Mouse (Mus musculus) adrenal gland, postnatal 14 days (tissue): ENCODE measurements at regions not wholly inside any gene's neighbourhood (a gene's known extent, or its start where the extent isn't known, plus 50 kb on each side); places are given as distances from the start of the nearest gene placed in this dataset.

ENCODE experiments used
- DNase-seq: peaks from one replicate; pipeline ENCODE4 v3.0.0; 2021; ENCODE audit warnings: mixed read lengths

GRCm38 (mm10) chr5:126023906-126024305 lies 492.3 kb downstream of the Tmem132b start:
- DNase-seq: no peak

GRCm38 (mm10) chr5:126034846-126035245 lies 503.3 kb downstream of the Tmem132b start:
- DNase-seq: no peak

- no peak for DNase-seq
Observed at GRCm38 (mm10) chr5:126036686-126037085, 505.1 kb downstream of the Tmem132b start.

- DNase-seq: no peak
Observed at GRCm38 (mm10) chr5:126045761-126046160, 514.2 kb downstream of the Tmem132b start.

DNA sequence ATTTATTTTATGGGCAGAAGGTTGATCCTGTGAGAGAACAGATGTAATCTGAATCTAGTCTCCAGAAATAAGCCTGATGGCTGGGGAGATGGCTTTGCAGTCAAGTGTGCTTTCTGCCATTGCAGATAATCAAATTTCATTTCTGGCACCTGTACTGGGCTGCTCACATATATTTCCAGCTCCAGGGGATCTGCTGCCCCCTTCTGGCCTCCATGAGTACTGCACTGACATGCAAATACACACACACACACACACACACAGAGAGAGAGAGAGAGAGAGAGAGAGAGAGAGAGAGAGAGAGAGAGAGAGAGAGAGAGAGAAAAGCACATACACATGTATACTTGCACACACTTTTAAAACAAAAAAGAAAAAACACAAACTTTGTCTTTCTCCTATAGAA lies 532.1 kb downstream of the Tmem132b start:
- no peak for DNase-seq

- DNase-seq: no peak
Observed at GRCm38 (mm10) chr5:126079281-126079838, 547.8 kb downstream of the Tmem132b start.

DNA sequence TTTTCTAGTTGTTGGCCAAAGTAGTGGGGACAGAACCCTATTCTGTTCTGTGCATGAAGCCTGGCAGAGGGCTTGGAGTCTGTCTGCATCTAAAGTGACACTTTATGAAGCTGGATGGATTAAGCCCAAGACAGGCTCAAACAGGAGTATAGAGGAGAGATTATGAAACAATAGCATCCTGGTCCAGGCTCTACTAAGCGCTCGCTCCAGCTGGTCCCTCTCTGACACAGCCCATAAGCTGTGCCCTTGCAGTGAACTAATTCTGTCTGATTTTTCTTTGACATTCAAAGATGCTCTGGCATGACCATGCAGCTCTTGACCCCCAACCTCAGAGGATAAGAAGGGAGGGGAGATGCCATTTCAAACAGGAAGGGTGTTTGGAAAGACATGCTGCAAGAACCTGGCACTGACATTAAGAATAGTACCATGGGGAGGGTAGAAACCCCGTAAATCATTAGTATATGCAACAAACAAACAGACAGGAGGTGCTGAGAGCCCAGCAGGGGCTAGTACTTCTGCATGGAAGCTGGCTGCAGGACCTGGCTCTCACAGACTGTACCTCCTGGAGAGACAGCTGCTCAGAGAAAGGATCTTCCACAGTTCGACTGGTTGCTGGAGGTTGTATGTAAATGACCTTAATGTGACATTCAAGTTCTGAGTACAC lies 556.8 kb downstream of the Tmem132b start:
- no peak for DNase-seq

DNA sequence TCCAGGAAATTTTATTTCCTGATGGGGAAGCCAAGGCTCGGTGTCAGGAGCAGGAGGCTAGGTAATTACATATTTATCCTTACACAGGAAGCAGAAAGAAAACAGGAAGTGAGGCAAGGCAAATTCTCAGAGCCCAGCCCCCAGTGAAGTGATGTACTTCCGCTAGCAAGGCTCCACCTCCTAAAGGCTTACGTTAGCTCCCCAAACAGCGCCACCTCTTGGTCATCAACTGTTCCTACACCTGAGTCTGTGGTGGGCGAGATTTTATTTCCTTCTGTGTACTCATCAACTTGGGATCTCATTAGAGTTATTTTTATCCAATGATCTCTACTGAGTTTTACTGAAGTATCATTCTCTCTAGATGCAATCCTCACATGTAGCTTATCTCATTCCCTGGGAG lies 561.6 kb downstream of the Tmem132b start:
- no peak for DNase-seq

GRCm38 (mm10) chr5:126096616-126097261 lies 565.2 kb downstream of the Tmem132b start:
- no peak for DNase-seq

GRCm38 (mm10) chr5:126097262-126097628 lies 565.7 kb downstream of the Tmem132b start:
- no peak for DNase-seq

DNA sequence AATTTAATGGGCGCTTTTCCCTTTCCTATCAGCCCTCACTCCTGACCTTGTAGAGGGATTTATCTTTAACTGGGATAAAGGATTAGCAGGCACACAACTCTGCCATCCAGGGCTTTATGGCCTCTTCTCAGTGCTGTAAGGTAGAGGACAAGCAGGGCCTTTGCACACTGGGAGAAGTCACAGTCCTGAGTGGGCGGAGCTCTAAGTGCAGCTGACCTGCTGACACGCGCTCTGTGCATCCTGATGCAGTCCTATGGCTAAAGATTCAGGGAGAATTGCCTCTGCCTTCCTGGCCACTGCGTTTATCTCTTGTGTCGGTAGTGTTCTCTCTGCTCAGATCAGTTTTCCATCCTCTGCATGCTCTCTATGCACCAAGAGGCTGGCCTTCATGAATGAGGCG lies 566.9 kb downstream of the Tmem132b start:
- no peak for DNase-seq

DNA sequence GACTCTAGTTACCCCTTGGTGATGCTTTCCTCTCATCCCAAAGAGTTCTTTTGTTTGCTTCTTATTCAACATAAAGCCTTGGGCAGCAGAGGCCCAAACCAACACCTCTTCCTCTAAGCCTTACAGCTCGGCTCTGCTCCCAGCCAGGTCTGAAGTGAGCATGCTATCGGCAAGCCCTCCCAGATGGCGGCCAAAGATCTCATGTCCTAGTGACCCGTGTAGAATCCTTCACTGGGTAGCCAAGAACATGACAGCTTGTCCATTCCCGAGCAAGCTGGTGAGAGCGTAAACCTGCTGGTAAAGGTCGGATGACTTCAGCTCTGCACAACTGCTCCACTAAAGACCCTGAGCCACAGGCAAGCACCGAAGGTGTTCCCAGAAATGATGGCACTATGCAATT lies 568.4 kb downstream of the Tmem132b start:
- no peak for DNase-seq

GRCm38 (mm10) chr5:126104464-126104863 lies 572.9 kb downstream of the Tmem132b start:
- DNase-seq: no peak

- DNase-seq: no peak
Observed at GRCm38 (mm10) chr5:126104883-126105282, 573.3 kb downstream of the Tmem132b start.

- DNase-seq: no peak
Observed at GRCm38 (mm10) chr5:126105446-126105845, 573.9 kb downstream of the Tmem132b start.

- DNase-seq: no peak
Observed at GRCm38 (mm10) chr5:126107020-126107419, 575.4 kb downstream of the Tmem132b start.

DNA sequence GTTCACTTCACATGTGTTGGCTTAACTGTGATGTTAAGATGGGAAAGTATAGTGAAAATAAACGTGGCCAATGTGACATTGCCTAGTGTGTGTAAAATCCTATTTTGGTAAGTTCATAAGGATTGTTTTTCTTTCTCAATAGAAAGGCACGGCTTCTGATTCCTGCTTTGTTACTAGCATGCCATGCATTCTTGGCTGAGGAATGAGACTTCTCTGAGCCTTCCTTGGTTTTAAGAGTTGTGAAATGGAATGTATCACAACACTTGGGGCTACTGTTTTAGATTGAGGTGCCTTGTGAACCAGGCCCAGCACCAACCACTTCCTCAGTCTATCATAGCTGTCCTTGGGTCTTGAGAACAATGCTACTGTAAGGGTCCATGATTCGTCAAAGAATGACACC lies 577.3 kb downstream of the Tmem132b start:
- no peak for DNase-seq

GRCm38 (mm10) chr5:126117291-126117690 lies 585.7 kb downstream of the Tmem132b start:
- DNase-seq: no peak

- no peak for DNase-seq
Observed at GRCm38 (mm10) chr5:126117906-126118521, 586.4 kb downstream of the Tmem132b start.

DNA sequence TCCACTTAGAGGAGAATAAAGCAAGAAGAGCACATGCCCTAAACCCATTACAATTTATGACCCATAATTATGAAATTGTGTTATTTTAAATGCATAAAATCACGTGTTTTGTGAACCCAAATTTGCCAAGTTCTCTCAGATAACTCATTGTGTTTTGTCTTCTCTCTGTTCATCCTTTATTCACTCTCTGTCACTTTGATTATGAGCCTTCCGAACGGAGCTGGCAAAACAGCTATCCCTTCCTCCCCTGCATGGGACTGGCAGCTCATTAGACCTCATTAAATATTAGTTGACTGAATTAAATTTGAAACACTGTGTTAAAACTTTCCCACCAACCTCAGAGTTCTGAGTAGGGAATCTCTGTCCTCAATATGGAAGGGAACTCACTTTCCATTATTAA lies 587.2 kb downstream of the Tmem132b start:
- DNase-seq: no peak

- no peak for DNase-seq
Observed at GRCm38 (mm10) chr5:126123216-126123615, 591.6 kb downstream of the Tmem132b start.

GRCm38 (mm10) chr5:126127486-126127885 lies 595.9 kb downstream of the Tmem132b start:
- no peak for DNase-seq

- no peak for DNase-seq
Observed at GRCm38 (mm10) chr5:126148908-126149307, 617.3 kb downstream of the Tmem132b start.
